Mouse (Mus musculus): ENCODE results near the gene Ddost.
A peak's percentile ranks its signal among the peaks of the same experiment; 100 is the strongest.

Ddost gene

GRCm38 (mm10) chr4:138337341-138337740 is 32.8 kb downstream of the Ddost start:
- DNase-seq (ENCODE audit: low spot score in 2 of 2): no peak

GRCm38 (mm10) chr4:138339963-138340362 is 35.4 kb downstream of the Ddost start:
- no peak for DNase-seq (ENCODE audit: low spot score in 2 of 2)

- DNase-seq (ENCODE audit: low spot score in 2 of 2): no peak
Measured at GRCm38 (mm10) chr4:138341393-138341792, 36.9 kb downstream of the Ddost start.

GRCm38 (mm10) chr4:138342048-138342447 is 37.5 kb downstream of the Ddost start:
- no peak for DNase-seq (ENCODE audit: low spot score in 2 of 2)

- DNase-seq (ENCODE audit: low spot score in 2 of 2): no peak
Measured at GRCm38 (mm10) chr4:138342778-138343177, 38.2 kb downstream of the Ddost start.

- DNase-seq (ENCODE audit: low spot score in 2 of 2): no peak
Measured at GRCm38 (mm10) chr4:138343341-138343837, 38.9 kb downstream of the Ddost start.

- DNase-seq (ENCODE audit: low spot score in 2 of 2): peak; percentile 49 to 64
Measured at GRCm38 (mm10) chr4:138344891-138345545, 40.5 kb downstream of the Ddost start.

GRCm38 (mm10) chr4:138347280-138347679 is 42.8 kb downstream of the Ddost start:
- no peak for DNase-seq (ENCODE audit: low spot score in 2 of 2)

GRCm38 (mm10) chr4:138348716-138349115 is 44.2 kb downstream of the Ddost start:
- no peak for DNase-seq (ENCODE audit: low spot score in 2 of 2)

- DNase-seq (ENCODE audit: low spot score in 2 of 2): no peak
Measured at GRCm38 (mm10) chr4:138351821-138352220, 47.3 kb downstream of the Ddost start.

GRCm38 (mm10) chr4:138352692-138353091 is 48.2 kb downstream of the Ddost start:
- DNase-seq (ENCODE audit: low spot score in 2 of 2): no peak

- no peak for DNase-seq (ENCODE audit: low spot score in 2 of 2)
Measured at GRCm38 (mm10) chr4:138353438-138354171, 49.1 kb downstream of the Ddost start.

- no peak for DNase-seq (ENCODE audit: low spot score in 2 of 2)
Measured at GRCm38 (mm10) chr4:138355496-138355895, 51.0 kb downstream of the Ddost start.

- no peak for DNase-seq (ENCODE audit: low spot score in 2 of 2)
Measured at GRCm38 (mm10) chr4:138356141-138356540, 51.6 kb downstream of the Ddost start.

- no peak for DNase-seq (ENCODE audit: low spot score in 2 of 2)
Measured at GRCm38 (mm10) chr4:138356551-138356950, 52.0 kb downstream of the Ddost start.

GRCm38 (mm10) chr4:138358176-138358575 is 53.6 kb downstream of the Ddost start:
- DNase-seq (ENCODE audit: low spot score in 2 of 2): no peak

GRCm38 (mm10) chr4:138361370-138361821 is 56.9 kb downstream of the Ddost start:
- DNase-seq (ENCODE audit: low spot score in 2 of 2): no peak
